Mouse (Mus musculus) adrenal gland, adult 18-20 months (tissue): ENCODE data around the gene Fmo4. TPM values are rescaled to one million over a fixed set of nuclear protein-coding genes. Genes with fewer than 3 reads are reported as not detected.
"Not testable (repeated sequence)": the region's sequence is repeated elsewhere in the genome, so short reads cannot be mapped to it uniquely, and the experiment has no call there.

ENCODE experiments used
- DNase-seq, 2 experiments: peaks; one replicate each; pipeline ENCODE4 v3.0.0; 2021 to 2022; ENCODE audit warnings: low spot score in 2 of 2
- total RNA-seq, 2 experiments: library from RNA; stranded (reverse); gene quantifications; 1 replicate in 1 of 2; 2 replicates in 1 of 2; pipeline ENCODE4 v1.2.3; 2021

The Fmo4 gene
- total RNA-seq, 2 experiments from 2014 or later, result 1.9 to 2.3 TPM

DNA sequence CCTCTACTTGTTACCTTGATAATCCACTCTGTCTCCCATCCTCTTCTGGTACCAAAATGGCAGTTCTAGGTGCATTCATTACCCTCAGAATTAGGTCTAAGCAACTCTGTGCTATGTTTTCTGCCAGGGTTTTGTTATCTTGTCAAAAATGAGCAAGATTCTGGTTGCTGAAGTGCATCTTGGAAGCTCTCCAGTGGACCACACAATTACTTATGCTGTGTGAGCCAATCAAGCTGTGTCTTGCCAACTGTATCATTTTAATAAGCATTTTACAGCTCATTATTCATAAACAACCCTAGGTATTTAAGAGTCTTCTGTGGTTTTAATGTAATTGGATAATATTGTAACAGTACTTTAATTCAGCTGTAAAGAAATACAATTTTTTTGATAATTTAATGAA lies 17.3 kb downstream of the Fmo4 start:
- DNase-seq, result no peak

DNA sequence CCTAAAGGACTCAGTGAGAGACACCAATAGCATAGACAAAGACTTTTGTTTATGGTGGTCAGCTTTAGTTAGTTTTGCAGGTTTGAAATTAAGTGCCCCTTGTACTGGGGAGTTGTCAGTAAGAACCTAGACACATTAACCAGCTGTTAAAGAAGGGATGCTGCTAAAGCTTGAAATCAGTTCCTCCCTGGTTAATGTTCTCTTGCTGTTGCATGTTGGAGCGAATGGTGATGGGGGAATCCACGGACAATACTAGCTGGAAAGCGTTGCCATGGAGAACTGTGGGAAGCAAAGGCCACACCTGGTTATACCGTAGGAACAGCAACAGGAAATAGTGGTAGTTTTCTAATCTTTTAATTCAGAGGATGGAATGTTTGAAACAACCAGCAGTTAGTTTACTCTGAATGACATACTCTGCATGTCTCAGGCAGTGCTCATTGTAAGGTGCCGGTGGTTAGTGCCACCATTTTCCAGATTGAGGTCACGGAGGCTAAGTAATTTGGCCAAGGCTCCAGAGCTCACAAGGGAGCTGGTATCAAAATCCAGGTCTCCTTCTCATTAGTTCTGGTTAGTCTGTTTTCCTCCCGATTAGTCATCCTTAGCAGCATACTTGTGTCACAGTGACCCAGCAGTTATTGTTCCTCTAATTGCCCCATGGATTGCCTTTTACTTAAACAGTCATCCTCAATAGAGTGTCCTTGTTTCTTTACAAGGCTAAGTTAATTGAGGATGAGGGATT lies 21.3 kb downstream of the Fmo4 start:
- no peak for DNase-seq

DNA sequence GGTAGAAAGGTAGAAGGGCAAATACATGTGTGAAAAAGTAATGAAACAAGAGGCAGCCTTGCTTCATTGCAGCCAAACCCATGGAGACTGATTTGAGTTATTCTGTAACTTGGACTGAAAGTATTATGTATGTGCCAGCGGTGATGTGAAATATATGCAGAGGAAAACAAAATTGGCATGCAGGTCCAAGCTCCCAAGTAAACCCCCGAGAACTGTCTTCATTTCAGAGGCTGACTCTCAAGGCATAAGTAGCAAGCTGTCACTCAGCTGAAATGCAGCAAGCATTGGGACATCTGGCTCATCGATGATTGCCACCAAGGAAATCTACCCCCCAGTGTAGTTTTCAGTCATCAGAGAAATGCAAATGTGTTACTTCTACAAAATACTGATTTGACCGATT lies 28.6 kb downstream of the Fmo4 start:
- DNase-seq, result no peak

DNA sequence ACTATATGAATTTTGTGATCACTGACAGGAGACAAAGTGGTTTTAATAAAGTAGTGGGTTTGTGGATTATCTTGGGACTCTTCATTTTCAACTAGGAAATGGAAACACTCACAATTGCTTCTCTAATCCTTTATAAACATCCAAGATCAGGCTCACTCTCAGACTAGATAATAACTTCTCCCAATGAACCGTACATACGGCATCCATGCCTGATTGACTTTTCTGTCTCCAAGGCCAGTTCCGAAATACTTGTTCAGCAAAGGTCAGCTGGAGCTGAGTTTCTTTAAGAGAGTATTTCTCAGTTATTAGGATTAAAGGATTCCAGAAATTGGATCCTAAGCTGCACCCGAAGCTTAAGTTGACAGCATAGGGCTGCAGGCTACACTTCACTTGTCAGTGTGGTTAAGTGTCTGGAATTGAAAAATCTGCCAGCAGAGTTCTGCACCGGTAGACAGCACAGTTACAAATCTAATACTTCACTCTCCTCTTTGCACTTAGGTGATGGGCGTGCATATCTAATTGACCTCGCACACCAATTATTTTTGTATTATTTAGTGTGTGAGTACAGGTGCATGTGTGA lies 30.0 kb downstream of the Fmo4 start:
- DNase-seq, result no peak

DNA sequence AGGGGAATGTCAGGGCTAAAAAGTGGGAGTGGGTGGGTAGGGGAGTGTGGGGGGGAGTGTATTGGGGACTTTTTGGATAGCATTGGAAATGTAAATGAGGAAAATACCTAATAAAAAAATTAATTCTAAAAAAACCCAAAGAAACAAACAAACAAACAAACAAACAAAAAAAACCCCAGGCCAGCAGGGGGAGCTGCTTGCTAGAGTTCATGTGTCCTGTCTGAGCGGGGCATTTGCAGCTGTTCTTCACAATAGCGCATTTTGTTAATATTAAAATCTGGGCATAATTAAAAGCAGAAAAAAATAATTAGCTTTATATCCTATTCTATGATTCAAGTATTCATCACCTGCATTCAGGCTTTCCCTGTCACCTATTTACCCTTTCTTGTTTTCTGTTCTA lies 32.7 kb downstream of the Fmo4 start:
- DNase-seq, result not testable (repeated sequence)

DNA sequence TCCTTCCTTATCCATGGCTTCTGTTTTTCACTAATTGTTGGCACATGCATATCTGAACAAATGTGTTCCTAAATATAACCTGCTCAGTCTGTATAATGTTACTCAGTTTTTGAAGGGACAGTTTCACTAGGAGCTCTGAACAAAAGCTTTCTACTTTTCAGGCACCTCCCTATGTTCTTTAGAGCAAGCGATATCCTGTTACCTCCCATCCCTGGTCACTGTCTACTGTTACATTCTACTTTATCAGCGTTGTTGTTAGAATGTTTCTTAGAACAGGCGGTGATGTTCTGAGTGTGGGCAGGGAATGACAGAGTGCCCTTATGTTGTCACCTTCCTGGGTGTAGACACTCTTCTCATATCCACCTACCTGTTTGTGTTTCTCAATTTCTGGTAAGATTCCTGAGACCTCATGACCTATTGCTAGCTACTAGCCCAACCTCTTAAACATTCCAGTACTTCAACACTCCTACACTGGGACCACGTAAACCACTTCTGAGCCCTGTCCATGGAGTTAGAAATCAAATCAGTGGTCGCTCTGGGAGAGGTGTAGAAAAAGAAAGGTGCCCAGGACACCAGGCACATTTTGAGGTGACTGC lies 35.7 kb downstream of the Fmo4 start:
- no peak for DNase-seq

DNA sequence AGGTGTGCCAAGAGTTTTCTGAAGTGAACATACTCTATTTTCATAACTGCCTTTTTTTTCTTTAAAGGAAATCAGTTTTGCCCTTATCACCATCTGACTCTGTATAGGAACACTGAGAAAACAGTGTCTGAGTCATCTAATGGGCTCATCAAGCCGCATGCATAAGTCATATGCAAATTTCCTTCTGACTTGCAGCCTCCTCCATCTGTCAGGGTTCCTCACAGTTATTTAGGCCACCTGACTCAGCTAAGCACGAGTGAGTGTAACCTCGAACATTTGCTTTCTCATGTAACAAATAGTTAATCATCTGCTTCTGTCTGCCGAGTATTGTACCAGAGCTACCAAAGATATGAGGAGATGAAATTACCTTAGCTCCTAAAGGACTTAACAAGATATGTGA lies 40.1 kb downstream of the Fmo4 start:
- no peak for DNase-seq

DNA sequence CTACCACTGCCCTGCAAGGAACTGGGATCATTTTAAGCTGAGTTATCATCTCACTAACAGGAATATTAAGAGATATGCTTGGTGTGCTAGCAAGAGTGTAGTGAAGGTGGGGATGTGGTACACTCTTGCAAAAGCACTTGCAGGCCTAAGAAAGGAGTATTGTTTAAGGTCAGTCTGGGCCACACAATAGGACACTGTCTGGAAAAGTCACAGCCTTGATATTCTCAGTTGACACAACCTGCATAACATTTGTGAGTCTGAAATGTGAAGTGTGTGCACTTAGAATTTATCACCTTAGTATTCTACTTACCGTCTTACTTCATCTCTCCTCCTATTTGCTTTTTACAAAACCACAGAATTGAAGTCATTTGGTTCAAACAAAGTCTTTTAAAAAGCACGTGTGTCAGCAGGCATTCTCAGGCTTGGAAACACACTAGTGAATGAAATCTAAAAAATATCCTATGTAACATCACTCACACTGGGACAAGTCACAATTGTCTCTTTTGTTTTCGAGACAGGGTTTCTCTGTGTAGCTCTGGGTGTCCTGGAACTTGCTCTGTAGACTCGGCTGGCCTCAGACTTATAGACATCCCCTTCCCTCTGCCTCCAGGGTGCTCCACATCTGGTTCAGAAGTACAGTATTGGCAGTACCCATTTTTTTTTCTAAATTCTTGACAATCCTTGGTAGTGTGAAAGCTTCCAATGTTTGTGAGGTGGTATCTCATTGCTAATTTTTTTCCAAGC lies 42.0 kb downstream of the Fmo4 start:
- DNase-seq, result no peak

DNA sequence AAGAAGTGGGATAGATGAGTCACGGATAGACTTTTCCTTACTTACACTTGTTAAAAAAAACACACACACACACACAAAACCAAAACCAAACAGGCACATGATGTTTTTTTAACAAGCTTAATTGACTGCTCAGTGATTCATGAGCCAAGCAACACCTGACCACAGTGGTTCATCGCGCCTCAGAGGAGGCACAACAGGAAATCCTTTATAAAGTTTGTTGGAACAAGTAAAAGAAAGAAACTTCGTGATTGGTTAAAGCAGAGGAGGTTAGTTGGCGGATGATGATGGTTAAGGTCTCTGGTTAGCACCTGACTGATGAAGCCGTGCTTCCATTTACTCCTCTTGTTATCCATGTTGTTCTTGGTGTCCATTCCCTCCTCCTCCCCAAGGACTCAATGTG lies 61.8 kb downstream of the Fmo4 start:
- DNase-seq, result no peak

DNA sequence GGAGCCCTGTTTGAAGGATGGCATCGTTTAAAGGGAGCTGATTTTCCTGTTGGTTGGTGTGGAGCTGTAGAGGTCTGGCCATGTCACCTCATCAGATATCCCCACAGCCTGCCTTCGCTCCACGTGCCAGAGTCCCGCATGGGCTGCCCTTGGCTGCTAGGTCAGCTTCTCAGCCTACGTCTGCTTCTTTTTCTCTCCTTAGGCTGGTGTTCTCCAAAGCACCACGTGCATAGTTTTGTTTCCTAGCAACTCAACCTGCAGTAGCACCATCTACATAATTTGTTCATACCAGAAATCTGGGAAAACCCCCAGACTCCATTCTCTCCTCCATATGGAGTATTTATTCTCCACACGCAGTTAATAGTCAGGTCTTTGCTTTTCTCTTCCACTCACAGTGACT lies 64.2 kb downstream of the Fmo4 start:
- no peak for DNase-seq

DNA sequence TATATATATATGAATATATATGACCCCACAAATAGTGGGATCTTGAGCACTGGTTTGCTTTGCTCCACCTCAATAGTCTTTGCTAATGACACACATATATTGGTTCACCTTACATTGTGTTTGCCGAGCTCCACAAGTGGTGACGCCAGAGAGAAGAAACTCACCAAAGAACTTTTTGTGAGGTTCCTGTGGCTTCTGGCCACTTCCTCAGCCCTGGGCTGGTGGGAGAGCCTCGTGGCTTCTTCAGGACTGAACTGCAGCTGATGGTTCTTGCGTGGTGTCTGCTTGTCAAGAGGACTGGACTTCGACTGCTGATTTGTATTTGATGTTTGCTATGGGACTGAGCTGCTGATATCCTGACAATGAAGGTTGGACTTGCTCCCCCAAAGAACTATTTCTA lies 65.0 kb downstream of the Fmo4 start:
- DNase-seq, result no peak

Other genes starting within 250 kb of the Fmo4 start
- 10 to 100 TPM; 38.4 to 40.7 TPM for gene Vamp4, start 243.5 kb downstream of the Fmo4 start, total RNA-seq
- 1 to 10 TPM; 2.8 to 3.3 TPM for gene Myoc, start 174.8 kb downstream of the Fmo4 start, total RNA-seq
- not detected for gene Myocos, start 155.8 kb downstream of the Fmo4 start, total RNA-seq
- 100 to 1,000 TPM; 117 to 194 TPM for gene Prrc2c, start 73.4 kb downstream of the Fmo4 start, total RNA-seq
- 100 to 1,000 TPM; 283 to 539 TPM for gene Fmo1, start 52.6 kb upstream of the Fmo4 start, total RNA-seq
- gene Fmo2, start 84.8 kb upstream of the Fmo4 start, total RNA-seq, result 10 to 100 TPM; 63.6 to 67.0 TPM
- not detected for gene Fmo6, start 123.5 kb upstream of the Fmo4 start, total RNA-seq
- gene Fmo3, start 170.6 kb upstream of the Fmo4 start, total RNA-seq, result not detected